Mouse (Mus musculus): Measurements from ENCODE around the gene Vps37b. TPM values are rescaled to one million over a fixed set of nuclear protein-coding genes. Genes with fewer than 3 reads are reported as not detected.
A peak's percentile ranks its signal among the peaks of the same experiment; 100 is the strongest.

The Vps37b gene
- polyA plus RNA-seq, 1 experiment from 2014 or later, result 27.6 TPM

DNA sequence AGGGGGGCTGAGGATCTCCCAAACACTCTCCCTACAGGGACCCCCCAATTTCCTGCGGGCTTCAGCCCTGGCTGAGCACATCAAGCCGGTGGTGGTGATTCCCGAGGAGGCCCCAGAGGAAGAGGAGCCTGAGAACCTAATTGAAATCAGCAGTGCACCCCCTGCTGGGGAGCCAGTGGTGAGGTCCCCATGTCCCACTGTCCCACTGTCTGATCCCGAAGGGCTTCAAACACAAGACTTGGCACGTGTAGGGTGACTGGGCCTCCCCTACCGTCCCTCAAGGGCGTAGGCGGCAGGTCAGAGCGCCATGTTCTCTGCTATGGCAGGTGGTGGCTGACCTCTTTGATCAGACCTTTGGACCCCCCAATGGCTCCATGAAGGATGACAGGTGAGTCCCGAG is 35.9 kb downstream of the Vps37b start:
- H3K36me3 ChIP-seq (ENCODE audit: control insufficient read depth, insufficient read depth, low read length), result peaks cover 7% of the 10 kb centered on the region; the same call in 1 of the 2 replicates
- H3K27ac ChIP-seq (ENCODE audit: low read depth, low read length), result no peak overlapping the region
- no peak overlapping the region for H3K9ac ChIP-seq (ENCODE audit: low read depth, low read length)
- no peak overlapping the region for H3K4me3 ChIP-seq (ENCODE audit: low read length)
- no peaks in the 10 kb centered on the region for H3K9me3 ChIP-seq (ENCODE audit: control insufficient read depth, low read length)
- no peak for ATAC-seq (ENCODE audit: low FRiP score, low TSS enrichment)
- no peak overlapping the region for H3K4me2 ChIP-seq (replicated peaks; ENCODE audit: low read depth, low read length)
- 83% methylated on average over 10 of the region's 10 CpGs for WGBS
- H3K27me3 ChIP-seq (ENCODE audit: control insufficient read depth, insufficient read depth, low read length), result no peaks in the 10 kb centered on the region
- H3K4me1 ChIP-seq (ENCODE audit: control insufficient read depth, insufficient read depth, low read length), result no peaks in the 10 kb centered on the region

DNA sequence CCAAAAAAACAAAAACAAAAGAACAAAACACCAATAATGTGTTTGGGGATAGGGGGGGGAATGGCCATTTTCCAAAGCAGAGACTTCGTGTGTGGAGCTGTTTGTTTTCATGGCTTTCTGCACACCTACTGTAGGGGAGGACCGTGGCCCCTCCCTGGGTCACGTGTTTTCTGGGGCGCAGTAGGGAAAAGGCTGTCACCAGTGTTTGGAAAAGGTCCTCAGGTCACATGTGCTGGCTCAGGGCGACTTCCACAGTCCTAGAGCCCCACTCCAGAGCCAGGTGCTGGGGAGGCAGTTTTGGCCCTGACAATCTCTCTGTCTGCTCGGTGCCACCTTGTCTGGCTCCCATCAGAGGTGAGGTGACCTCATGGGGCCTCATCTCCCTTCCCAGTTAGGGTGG is 36.7 kb downstream of the Vps37b start:
- Histone ChIP-seq H3K4me1 (ENCODE audit: control insufficient read depth, insufficient read depth, low read length) (no peaks in the 10 kb centered on the region), H3K4me2 (replicated peaks; ENCODE audit: low read depth, low read length) (no peak overlapping the region), H3K4me3 (ENCODE audit: low read length) (no peak overlapping the region), H3K36me3 (ENCODE audit: control insufficient read depth, insufficient read depth, low read length) (peaks cover 6% of the 10 kb centered on the region; the same call in 1 of the 2 replicates), H3K9ac (ENCODE audit: low read depth, low read length) (no peak overlapping the region; the same call in 1 of the 2 replicates), H3K27ac (ENCODE audit: low read depth, low read length) (no peak overlapping the region), H3K9me3 (ENCODE audit: control insufficient read depth, low read length) (no peaks in the 10 kb centered on the region), H3K27me3 (ENCODE audit: control insufficient read depth, insufficient read depth, low read length) (no peaks in the 10 kb centered on the region)
- 55% methylated on average over 6 of the region's 6 CpGs for WGBS
- no peak for ATAC-seq (ENCODE audit: low FRiP score, low TSS enrichment)

DNA sequence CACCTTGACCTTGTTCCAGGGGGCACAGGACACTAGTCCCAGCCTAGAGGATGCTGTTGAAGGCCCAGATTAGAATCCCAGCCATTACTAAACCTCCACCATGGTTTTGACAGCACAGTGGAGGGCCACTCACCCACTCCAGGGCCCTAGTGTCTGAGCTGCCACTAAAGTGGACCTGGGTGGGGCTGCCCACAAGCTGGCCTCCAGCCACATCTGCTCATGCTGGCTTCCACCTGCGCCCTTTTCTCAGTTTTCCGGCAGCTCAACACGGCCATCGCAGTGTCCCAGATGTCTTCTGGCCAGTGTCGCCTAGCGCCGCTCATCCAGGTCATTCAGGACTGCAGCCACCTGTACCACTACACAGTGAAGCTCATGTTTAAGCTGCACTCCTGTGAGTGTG is 37.6 kb downstream of the Vps37b start:
- no peak overlapping the region for H3K4me3 ChIP-seq (ENCODE audit: low read length)
- no peaks in the 10 kb centered on the region for H3K9me3 ChIP-seq (ENCODE audit: control insufficient read depth, low read length)
- H3K36me3 ChIP-seq (ENCODE audit: control insufficient read depth, insufficient read depth, low read length), result peaks cover 8% of the 10 kb centered on the region; the same call in 1 of the 2 replicates
- 93% methylated on average over 7 of the region's 7 CpGs for WGBS
- no peaks in the 10 kb centered on the region for H3K4me1 ChIP-seq (ENCODE audit: control insufficient read depth, insufficient read depth, low read length)
- no peaks in the 10 kb centered on the region for H3K27me3 ChIP-seq (ENCODE audit: control insufficient read depth, insufficient read depth, low read length)
- no peak overlapping the region for H3K9ac ChIP-seq (ENCODE audit: low read depth, low read length)
- ATAC-seq (ENCODE audit: low FRiP score, low TSS enrichment), result no peak
- H3K27ac ChIP-seq (ENCODE audit: low read depth, low read length), result no peak overlapping the region
- H3K4me2 ChIP-seq (replicated peaks; ENCODE audit: low read depth, low read length), result no peak overlapping the region

DNA sequence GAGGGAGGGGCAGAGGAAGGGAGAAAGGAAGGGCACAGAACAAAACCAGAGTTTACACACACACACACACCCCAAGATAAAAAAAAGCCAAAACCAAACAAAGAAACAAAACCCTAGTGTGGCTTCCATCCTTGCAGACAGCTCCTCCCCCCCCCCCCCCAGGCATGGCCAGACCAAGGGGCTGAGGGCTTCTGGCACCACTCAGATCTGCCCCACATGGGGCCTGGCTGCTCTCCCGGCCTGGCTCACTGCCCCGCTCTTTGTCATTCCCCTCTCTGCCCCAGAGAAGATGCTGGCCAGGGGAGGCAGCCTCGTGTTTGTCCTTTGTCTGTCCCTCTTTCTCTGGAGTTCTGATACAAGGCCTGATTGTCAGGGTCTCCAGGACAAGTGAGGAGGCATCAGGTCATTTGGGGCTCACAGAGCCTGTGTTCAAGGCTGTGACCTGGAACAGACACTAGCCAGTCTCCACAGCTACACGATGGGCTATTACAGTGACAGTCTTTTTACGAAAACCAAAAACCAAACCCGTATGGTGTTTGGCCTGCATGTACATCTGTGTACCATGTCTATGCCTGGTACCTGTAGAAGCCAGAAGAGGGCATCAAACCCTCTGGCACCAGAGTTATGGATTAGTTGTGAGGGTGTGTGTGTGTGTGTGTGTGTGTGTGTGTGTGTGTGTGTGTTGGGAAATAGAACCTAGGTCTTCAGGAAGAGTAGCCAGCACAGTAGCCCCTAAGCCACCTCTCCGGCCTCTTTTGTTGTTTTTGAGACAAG is 38.6 kb downstream of the Vps37b start:
- H3K4me3 ChIP-seq (ENCODE audit: low read length), result no peak overlapping the region
- 81% methylated on average over 7 of the region's 7 CpGs for WGBS
- H3K27me3 ChIP-seq (ENCODE audit: control insufficient read depth, insufficient read depth, low read length), result no peaks in the 10 kb centered on the region
- H3K4me2 ChIP-seq (replicated peaks; ENCODE audit: low read depth, low read length), result no peak overlapping the region
- H3K27ac ChIP-seq (ENCODE audit: low read depth, low read length), result no peak overlapping the region
- peaks cover 6% of the 10 kb centered on the region for H3K4me1 ChIP-seq (ENCODE audit: control insufficient read depth, insufficient read depth, low read length)
- peaks cover 8% of the 10 kb centered on the region; the same call in 1 of the 2 replicates for H3K36me3 ChIP-seq (ENCODE audit: control insufficient read depth, insufficient read depth, low read length)
- no peak overlapping the region for H3K9ac ChIP-seq (ENCODE audit: low read depth, low read length)
- no peak for ATAC-seq (ENCODE audit: low FRiP score, low TSS enrichment)
- no peaks in the 10 kb centered on the region for H3K9me3 ChIP-seq (ENCODE audit: control insufficient read depth, low read length)

DNA sequence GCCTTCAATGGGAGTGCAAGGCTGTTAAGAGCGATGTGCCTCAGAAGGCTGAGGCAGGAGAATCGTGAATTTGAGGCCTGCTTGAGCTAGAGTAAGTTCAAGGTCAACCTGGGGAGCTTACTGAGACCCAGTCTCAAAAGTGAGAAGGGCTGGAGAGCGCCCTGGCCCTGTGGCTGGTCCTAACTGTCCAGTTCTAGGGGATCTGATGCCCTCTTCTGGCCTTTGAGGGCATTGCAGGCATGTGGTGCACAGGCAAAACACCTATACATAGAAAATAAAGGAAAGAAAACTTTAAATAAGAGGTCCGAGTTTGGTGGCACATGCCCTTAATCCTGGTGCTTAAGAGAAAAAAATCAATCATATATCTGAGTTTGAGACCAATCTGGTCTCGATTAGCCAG is 39.3 kb downstream of the Vps37b start:
- no peak overlapping the region for H3K4me3 ChIP-seq (ENCODE audit: low read length)
- H3K27me3 ChIP-seq (ENCODE audit: control insufficient read depth, insufficient read depth, low read length), result no peaks in the 10 kb centered on the region
- peaks cover 8% of the 10 kb centered on the region; the same call in 1 of the 2 replicates for H3K36me3 ChIP-seq (ENCODE audit: control insufficient read depth, insufficient read depth, low read length)
- H3K27ac ChIP-seq (ENCODE audit: low read depth, low read length), result no peak overlapping the region
- H3K4me1 ChIP-seq (ENCODE audit: control insufficient read depth, insufficient read depth, low read length), result peaks cover 13% of the 10 kb centered on the region
- peak; percentile 37; the same call in 1 of the 2 replicates for ATAC-seq (ENCODE audit: low FRiP score, low TSS enrichment)
- no peak overlapping the region for H3K9ac ChIP-seq (ENCODE audit: low read depth, low read length)
- 30% methylated on average over 5 of the region's 5 CpGs for WGBS
- no peaks in the 10 kb centered on the region for H3K9me3 ChIP-seq (ENCODE audit: control insufficient read depth, low read length)
- no peak overlapping the region for H3K4me2 ChIP-seq (replicated peaks; ENCODE audit: low read depth, low read length)

DNA sequence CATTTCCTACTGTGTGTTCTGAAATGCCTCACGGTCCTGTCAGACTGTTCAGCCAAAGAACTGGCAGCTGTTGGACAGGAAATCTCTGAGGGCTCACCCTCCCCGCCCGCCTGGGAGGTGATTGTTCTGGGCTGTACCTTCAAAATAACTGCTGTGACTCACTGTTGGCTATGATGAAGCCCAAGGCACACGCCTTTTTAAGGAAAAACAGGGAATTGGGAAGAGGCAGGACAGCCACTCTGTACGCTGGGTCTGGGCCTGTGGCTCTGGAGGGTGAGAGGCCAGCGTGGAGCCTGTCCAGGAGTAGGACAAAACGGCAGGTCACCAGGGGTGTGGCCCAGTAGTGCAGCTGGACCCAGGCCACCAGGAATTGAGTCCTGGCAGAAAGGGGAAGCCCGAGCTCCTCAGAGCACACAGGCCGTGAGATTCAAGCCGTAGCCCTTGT is 39.9 kb downstream of the Vps37b start:
- no peaks in the 10 kb centered on the region for H3K27me3 ChIP-seq (ENCODE audit: control insufficient read depth, insufficient read depth, low read length)
- WGBS, result 70% methylated on average over 10 of the region's 10 CpGs
- ATAC-seq (ENCODE audit: low FRiP score, low TSS enrichment), result no peak
- no peaks in the 10 kb centered on the region for H3K9me3 ChIP-seq (ENCODE audit: control insufficient read depth, low read length)
- peaks cover 8% of the 10 kb centered on the region; the same call in 1 of the 2 replicates for H3K36me3 ChIP-seq (ENCODE audit: control insufficient read depth, insufficient read depth, low read length)
- H3K27ac ChIP-seq (ENCODE audit: low read depth, low read length), result no peak overlapping the region
- no peak overlapping the region for H3K4me3 ChIP-seq (ENCODE audit: low read length)
- H3K9ac ChIP-seq (ENCODE audit: low read depth, low read length), result no peak overlapping the region
- H3K4me1 ChIP-seq (ENCODE audit: control insufficient read depth, insufficient read depth, low read length), result peaks cover 15% of the 10 kb centered on the region
- H3K4me2 ChIP-seq (replicated peaks; ENCODE audit: low read depth, low read length), result no peak overlapping the region

DNA sequence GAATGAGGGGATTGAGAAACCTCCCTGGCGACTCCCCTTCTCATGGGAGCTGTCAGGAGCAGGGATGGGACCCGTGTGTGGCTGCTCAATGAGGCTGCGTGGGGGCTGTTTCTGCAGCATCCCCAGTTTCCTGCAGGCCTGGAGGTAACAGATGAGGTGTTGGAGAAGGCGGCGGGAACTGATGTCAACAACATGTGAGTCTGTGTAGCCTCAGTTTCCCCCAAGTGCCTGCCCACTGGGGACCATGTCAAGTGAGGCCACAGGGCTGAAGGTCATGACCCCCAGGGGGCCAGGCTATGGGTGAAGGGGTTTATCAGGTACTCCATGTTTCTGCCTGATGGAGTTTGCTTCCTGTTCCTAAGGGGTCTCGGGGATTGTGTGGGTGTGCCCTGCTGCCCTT is 40.7 kb downstream of the Vps37b start:
- Histone ChIP-seq H3K4me1 (ENCODE audit: control insufficient read depth, insufficient read depth, low read length) (peaks cover 24% of the 10 kb centered on the region), H3K9ac (ENCODE audit: low read depth, low read length) (no peak overlapping the region; the same call in 1 of the 2 replicates), H3K36me3 (ENCODE audit: control insufficient read depth, insufficient read depth, low read length) (peaks cover 8% of the 10 kb centered on the region; the same call in 1 of the 2 replicates), H3K4me3 (ENCODE audit: low read length) (no peak overlapping the region), H3K27me3 (ENCODE audit: control insufficient read depth, insufficient read depth, low read length) (no peaks in the 10 kb centered on the region), H3K4me2 (replicated peaks; ENCODE audit: low read depth, low read length) (no peak overlapping the region), H3K9me3 (ENCODE audit: control insufficient read depth, low read length) (no peaks in the 10 kb centered on the region), H3K27ac (ENCODE audit: low read depth, low read length) (no peak overlapping the region)
- ATAC-seq (ENCODE audit: low FRiP score, low TSS enrichment), result no peak
- WGBS, result 73% methylated on average over 6 of the region's 6 CpGs

DNA sequence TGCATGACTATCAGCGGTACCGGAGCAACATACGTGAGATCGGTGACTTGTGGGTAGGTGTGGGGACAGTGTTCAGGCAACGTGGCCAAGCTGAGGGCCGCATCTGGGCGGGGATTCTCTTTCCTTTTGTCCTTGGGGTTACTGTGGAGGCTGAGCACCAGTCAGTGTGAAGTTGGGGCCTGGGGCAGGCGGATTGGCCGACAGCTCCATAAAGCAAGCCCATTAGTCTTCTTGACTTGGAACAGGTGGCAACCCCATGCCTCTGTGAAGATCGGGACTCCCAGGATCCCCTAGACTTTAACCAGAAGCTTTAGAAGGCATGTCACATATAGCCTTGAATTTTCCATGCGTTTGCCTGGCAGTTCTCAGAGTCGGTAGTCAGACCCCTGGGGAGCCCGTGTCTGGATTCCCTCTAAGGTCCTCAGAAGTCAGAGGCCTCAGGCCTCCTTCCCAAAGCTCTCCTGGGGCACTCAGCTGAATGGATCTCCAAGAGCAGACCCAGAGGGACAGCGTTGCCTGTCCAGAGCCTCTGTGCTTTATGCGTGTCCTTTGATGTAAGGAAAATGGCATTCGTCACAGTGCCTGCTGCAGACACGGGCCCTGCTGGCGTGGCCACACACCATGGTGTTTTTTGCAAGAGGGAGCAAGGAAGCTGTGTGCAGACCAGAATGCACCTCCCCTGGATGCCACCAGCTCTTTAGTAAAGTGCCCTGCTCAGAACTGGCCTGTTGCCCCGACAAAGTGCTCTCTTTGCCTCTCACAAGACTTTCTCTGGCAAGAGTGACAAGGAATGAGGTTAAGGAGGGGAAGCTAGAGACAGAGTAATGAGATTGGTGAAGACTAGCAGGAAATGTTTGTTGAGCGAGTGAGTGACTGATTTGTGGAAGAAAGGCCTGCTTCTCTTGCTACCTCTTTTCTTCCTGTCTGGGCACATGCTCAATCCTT is 41.9 kb downstream of the Vps37b start:
- Histone ChIP-seq H3K4me1 (ENCODE audit: control insufficient read depth, insufficient read depth, low read length) (peaks cover 24% of the 10 kb centered on the region), H3K27ac (ENCODE audit: low read depth, low read length) (no peak overlapping the region), H3K4me2 (replicated peaks; ENCODE audit: low read depth, low read length) (no peak overlapping the region), H3K9me3 (ENCODE audit: control insufficient read depth, low read length) (no peaks in the 10 kb centered on the region), H3K36me3 (ENCODE audit: control insufficient read depth, insufficient read depth, low read length) (peaks cover 8% of the 10 kb centered on the region; the same call in 1 of the 2 replicates), H3K9ac (ENCODE audit: low read depth, low read length) (no peak overlapping the region), H3K27me3 (ENCODE audit: control insufficient read depth, insufficient read depth, low read length) (no peaks in the 10 kb centered on the region), H3K4me3 (ENCODE audit: low read length) (no peak overlapping the region)
- WGBS, result 63% methylated on average over 20 of the region's 20 CpGs
- no peak for ATAC-seq (ENCODE audit: low FRiP score, low TSS enrichment)

All from kidney, embryonic 14.5 days (tissue).